Mouse (Mus musculus) midbrain, embryonic 16.5 days (tissue): ENCODE measurements at regions not wholly inside any gene's neighbourhood (a gene's known extent, or its start where the extent isn't known, plus 50 kb on each side); places are given as distances from the start of the nearest gene placed in this dataset.

Source experiments
- ATAC-seq: fragments of 200-750 bp; cut with Nextera tagmentation; 2 replicates; pipeline ENCODE4 v1.8.0; 2017; ENCODE audit warnings: moderate TSS enrichment
- H3K27ac ChIP-seq: fragments of 300-500 bp; sonication (generic); 2 replicates; pipeline ENCODE4 v1.5.1; 2014; ENCODE audit warnings: mild to moderate bottlenecking, low read length, mixed read lengths
- H3K27me3 ChIP-seq: fragments of 300-500 bp; sonication (generic); 2 replicates; pipeline ENCODE4 v1.6.1; 2014; ENCODE audit warnings: low read depth, low read length, mixed read lengths; ENCODE audit not compliant: control insufficient read depth, insufficient read depth
- H3K36me3 ChIP-seq: fragments of 300-500 bp; sonication (generic); 2 replicates; pipeline ENCODE4 v1.6.1; 2014; ENCODE audit warnings: mild to moderate bottlenecking, low read length, moderate library complexity, mixed read lengths; ENCODE audit not compliant: control insufficient read depth, insufficient read depth
- H3K4me1 ChIP-seq: fragments of 300-500 bp; sonication (generic); 2 replicates; pipeline ENCODE4 v1.6.1; 2014; ENCODE audit warnings: mild to moderate bottlenecking, low read length, mixed read lengths; ENCODE audit not compliant: control insufficient read depth, insufficient read depth
- H3K4me2 ChIP-seq: fragments of 300-500 bp; sonication (generic); 2 replicates; pipeline ENCODE4 v1.6.1; 2014; ENCODE audit warnings: mild to moderate bottlenecking, low read length, mixed read lengths
- H3K4me3 ChIP-seq: fragments of 300-500 bp; sonication (generic); 2 replicates; pipeline ENCODE4 v1.5.1; 2014; ENCODE audit warnings: low read depth, mild to moderate bottlenecking, low read length, moderate library complexity, mixed read lengths
- H3K9ac ChIP-seq: fragments of 300-500 bp; sonication (generic); 2 replicates; pipeline ENCODE4 v1.6.1; 2014; ENCODE audit warnings: low read depth, low read length, mixed read lengths
- H3K9me3 ChIP-seq: fragments of 300-500 bp; sonication (generic); replicated peaks from 2 replicates; pipeline ENCODE4 v1.6.1; 2014; ENCODE audit warnings: mild to moderate bottlenecking, low read length, mixed read lengths; ENCODE audit not compliant: control insufficient read depth, poor library complexity, severe bottlenecking
- WGBS: fragments of 180-500 bp; shearing (Covaris S2); extraction: QIAGEN DNeasy Blood & Tissue Kit; methylation state at CpG from one replicate; pipeline ENCODE4 v1.1.7; 2014; 5-methylcytosine and 5-hydroxymethylcytosine counted together

- Histone ChIP-seq H3K27ac (no peak overlapping the region), H3K36me3 (no peaks in the 10 kb centered on the region), H3K4me1 (no peaks in the 10 kb centered on the region), H3K4me3 (no peak overlapping the region), H3K9me3 (no peaks in the 10 kb centered on the region), H3K4me2 (no peak overlapping the region), H3K9ac (no peak overlapping the region), H3K27me3 (peaks cover 7% of the 10 kb centered on the region)
- 46% methylated on average over 14 of the region's 14 CpGs for WGBS
- no peak for ATAC-seq
Observed at GRCm38 (mm10) chr3:37987007-37987774, 262.9 kb upstream of the Gm5148 start.

- H3K27me3 ChIP-seq: peaks cover 7% of the 10 kb centered on the region
- H3K27ac ChIP-seq: no peak overlapping the region
- no peak overlapping the region for H3K4me3 ChIP-seq
- ATAC-seq: no peak
- H3K4me2 ChIP-seq: no peak overlapping the region
- H3K9ac ChIP-seq: no peak overlapping the region
- no peaks in the 10 kb centered on the region for H3K36me3 ChIP-seq
- H3K9me3 ChIP-seq: no peaks in the 10 kb centered on the region
- H3K4me1 ChIP-seq: no peaks in the 10 kb centered on the region
- WGBS: 92% methylated on average over 9 of the region's 9 CpGs
Observed at GRCm38 (mm10) chr3:37984706-37985105, 260.4 kb upstream of the Gm5148 start.

GRCm38 (mm10) chr3:37981481-37982180, 257.3 kb upstream of the Gm5148 start:
- Histone ChIP-seq H3K4me3 (no peak overlapping the region), H3K4me1 (no peaks in the 10 kb centered on the region), H3K4me2 (no peak overlapping the region), H3K36me3 (no peaks in the 10 kb centered on the region), H3K9ac (no peak overlapping the region), H3K27ac (no peak overlapping the region), H3K9me3 (no peaks in the 10 kb centered on the region), H3K27me3 (no peaks in the 10 kb centered on the region; the same call in 1 of the 2 replicates)
- WGBS: 62% methylated on average over 7 of the region's 7 CpGs
- ATAC-seq: no peak

GRCm38 (mm10) chr3:37979871-37980270, 255.6 kb upstream of the Gm5148 start:
- no peak for ATAC-seq
- Histone ChIP-seq H3K9ac (no peak overlapping the region), H3K27ac (no peak overlapping the region), H3K4me1 (0 out of 2 replicates have a peak, but pooled peaks cover 2% of the 10 kb centered on the region), H3K9me3 (no peaks in the 10 kb centered on the region), H3K27me3 (no peaks in the 10 kb centered on the region; the same call in 1 of the 2 replicates), H3K4me3 (no peak overlapping the region), H3K4me2 (no peak overlapping the region), H3K36me3 (no peaks in the 10 kb centered on the region)
- WGBS: 59% methylated on average over 5 of the region's 5 CpGs

GRCm38 (mm10) chr3:37978481-37978880, 254.2 kb upstream of the Gm5148 start:
- H3K27me3 ChIP-seq: no peaks in the 10 kb centered on the region; the same call in 1 of the 2 replicates
- H3K9ac ChIP-seq: no peak overlapping the region
- 30% methylated on average over 6 of the region's 6 CpGs for WGBS

GRCm38 (mm10) chr3:37977453-37977852, 253.2 kb upstream of the Gm5148 start:
- no peak overlapping the region for H3K9ac ChIP-seq
- no peaks in the 10 kb centered on the region for H3K9me3 ChIP-seq
- no peak overlapping the region for H3K4me2 ChIP-seq
- H3K4me3 ChIP-seq: no peak overlapping the region
- WGBS: 58% methylated on average over 3 of the region's 3 CpGs
- no peaks in the 10 kb centered on the region; the same call in 1 of the 2 replicates for H3K27me3 ChIP-seq
- H3K4me1 ChIP-seq: 0 out of 2 replicates have a peak, but pooled peaks cover 2% of the 10 kb centered on the region
- no peak overlapping the region for H3K27ac ChIP-seq
- no peak for ATAC-seq
- H3K36me3 ChIP-seq: no peaks in the 10 kb centered on the region

More at GRCm38 (mm10) chr3:37978481-37978880, 254.2 kb upstream of the Gm5148 start:
- no peaks in the 10 kb centered on the region for H3K9me3 ChIP-seq
- no peak overlapping the region for H3K4me3 ChIP-seq
- H3K4me2 ChIP-seq: no peak overlapping the region
- H3K4me1 ChIP-seq: 0 out of 2 replicates have a peak, but pooled peaks cover 2% of the 10 kb centered on the region
- no peaks in the 10 kb centered on the region for H3K36me3 ChIP-seq
- no peak overlapping the region for H3K27ac ChIP-seq
- no peak for ATAC-seq

GRCm38 (mm10) chr3:37976566-37976965, 252.3 kb upstream of the Gm5148 start:
- Histone ChIP-seq H3K27me3 (no peaks in the 10 kb centered on the region; the same call in 1 of the 2 replicates), H3K27ac (no peak overlapping the region), H3K4me1 (0 out of 2 replicates have a peak, but pooled peaks cover 2% of the 10 kb centered on the region), H3K4me2 (peak overlapping the region; percentile 22), H3K4me3 (peak overlapping the region; percentile 4; the same call in 1 of the 2 replicates), H3K9ac (no peak overlapping the region), H3K36me3 (no peaks in the 10 kb centered on the region), H3K9me3 (no peaks in the 10 kb centered on the region)
- ATAC-seq: no peak
- 36% methylated on average over 13 of the region's 13 CpGs for WGBS

GRCm38 (mm10) chr3:37975194-37975756, 251.0 kb upstream of the Gm5148 start:
- Histone ChIP-seq H3K36me3 (no peaks in the 10 kb centered on the region), H3K27ac (no peak overlapping the region), H3K9me3 (no peaks in the 10 kb centered on the region), H3K27me3 (no peaks in the 10 kb centered on the region), H3K4me3 (no peak overlapping the region), H3K9ac (no peak overlapping the region), H3K4me1 (0 out of 2 replicates have a peak, but pooled peaks cover 2% of the 10 kb centered on the region), H3K4me2 (no peak overlapping the region)
- peak; percentile 51; the same call in 1 of the 2 replicates for ATAC-seq
- 45% methylated on average over 11 of the region's 11 CpGs for WGBS
